Mouse (Mus musculus) 3134 (cell line): ENCODE measurements around the gene Cap2.

Experiments
- DNase-seq: peaks from one replicate; pipeline ENCODE4 v3.0.0-alpha.2; 2011; ENCODE audit warnings: low spot score; ENCODE audit not compliant: insufficient read length; ENCODE audit errors: extremely low read depth

The Cap2 gene

DNA sequence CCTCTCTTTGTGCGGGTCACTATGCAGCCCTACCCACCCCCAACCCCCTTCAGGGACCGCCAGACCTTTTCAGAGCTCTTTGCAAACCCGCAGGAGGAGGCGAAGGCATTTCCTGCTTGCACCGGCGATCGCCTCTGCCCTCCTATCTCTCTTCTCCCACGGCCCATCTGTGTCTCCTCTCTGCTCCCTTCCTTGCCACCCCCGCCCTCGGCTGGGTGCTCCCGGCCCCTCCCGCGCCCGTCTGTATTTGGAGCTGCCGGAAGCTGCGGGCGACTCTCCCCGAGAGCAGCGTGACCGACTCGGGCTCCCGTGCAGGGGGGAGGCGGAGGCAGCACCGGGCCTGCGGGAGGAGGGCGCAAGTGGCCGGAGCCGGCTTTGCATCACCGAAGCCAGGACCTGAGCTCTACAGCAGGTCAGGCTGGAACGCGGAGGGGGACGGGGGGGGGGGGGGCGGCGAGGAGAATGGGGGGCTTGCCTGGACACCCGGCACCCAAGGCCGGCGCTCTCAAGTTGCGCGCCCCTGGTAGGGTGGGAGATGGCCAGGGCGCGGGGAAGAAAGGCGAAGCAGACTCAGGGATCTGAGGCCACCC is at the start of gene Cap2:
Cap2 (plus strand) TSS at position 49 of the 590 bp plus-strand sequence.
- DNase-seq: no peak

DNA sequence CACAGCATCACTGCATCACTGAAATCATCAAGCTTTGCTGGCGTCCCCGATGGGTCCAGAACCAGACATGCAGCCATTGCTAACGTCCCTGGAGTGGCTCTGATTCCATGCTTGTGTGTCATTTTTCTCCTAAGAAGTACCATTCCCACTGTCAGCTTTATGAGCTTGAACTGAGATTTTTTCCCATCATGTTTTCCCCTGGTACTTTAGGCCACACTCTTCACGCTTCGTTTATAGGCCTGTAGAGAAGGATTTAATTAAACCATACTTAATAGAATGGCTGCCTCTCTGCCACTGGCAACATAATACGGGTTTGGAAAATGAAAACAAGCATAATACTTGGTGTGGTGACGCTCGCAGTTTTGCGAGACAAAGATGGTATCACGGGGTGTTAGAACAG is 42.1 kb upstream of the Cap2 start:
- DNase-seq: no peak

DNA sequence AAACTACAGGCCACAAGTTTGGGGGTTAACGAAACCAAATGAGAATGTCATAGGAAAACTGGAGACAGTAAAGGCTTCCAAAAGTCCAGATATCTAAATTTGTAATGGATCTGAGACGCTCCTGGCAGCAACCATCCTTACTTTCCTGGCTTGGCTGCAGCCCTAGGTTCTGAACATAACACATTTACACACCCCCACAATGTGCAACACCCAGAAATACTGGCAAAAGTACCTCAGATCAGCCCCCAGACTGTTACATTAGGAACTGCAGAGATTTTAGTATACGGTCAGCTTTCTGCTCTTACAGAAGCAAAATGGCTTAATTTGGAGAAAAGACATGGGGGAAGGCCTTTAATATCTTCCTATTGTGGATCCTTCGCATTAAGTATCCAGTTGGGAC is 39.4 kb upstream of the Cap2 start:
- DNase-seq: no peak

DNA sequence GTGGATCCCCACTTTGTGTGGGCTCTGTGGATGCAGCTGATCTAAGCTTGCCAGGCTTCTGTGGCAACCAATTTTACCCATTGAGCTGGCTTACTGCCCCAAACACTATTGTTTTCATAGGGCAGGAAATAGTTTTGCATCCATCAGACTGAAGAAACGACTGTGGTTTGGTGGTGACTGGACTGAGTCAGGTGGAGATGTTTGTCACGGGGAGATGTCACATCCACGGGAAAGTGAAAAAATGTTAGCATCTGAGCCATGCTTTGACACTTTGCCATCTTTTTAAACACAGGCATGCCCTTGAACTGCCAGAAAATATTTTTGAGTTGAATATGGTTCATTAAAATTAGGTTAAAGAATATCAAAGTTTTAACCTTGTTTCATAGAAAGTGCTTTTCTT is 37.9 kb upstream of the Cap2 start:
- DNase-seq: no peak

DNA sequence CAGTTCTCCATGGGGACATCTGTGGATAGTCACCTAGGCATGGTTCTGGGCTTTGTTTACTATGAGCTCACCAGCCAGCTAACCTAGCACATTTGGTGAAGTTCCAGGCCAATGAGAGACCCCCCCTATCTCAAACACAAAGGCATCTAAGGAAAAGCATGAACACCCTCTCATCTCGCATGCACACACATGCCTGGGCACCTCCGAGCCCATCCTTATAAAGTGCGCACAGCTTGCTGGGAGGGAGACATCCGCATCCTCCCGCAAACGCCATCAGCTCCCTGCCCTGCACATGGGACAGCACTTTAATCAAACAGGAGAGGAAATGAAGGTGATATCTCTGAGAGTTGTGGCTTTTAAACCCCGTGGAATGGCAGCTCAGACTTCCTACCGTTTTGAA is 33.4 kb upstream of the Cap2 start:
- no peak for DNase-seq

DNA sequence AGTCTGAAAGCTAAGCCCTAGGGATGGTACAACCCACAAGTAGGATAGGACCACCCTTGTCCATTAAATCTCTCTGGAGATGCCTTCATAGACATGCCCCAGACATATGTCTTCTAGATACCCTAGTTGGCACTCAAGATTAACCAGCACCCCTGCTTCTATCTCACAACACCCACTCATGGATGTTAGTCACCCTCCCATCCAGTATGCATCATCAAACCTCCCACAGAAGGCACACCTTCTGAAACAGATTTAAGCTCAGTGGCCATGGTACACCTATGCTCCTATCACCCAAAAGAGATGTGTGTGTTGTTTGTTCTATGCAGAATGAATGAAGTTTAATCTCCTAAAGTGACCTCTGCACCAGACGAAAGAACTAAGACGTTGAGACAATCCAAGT is 32.1 kb upstream of the Cap2 start:
- no peak for DNase-seq

DNA sequence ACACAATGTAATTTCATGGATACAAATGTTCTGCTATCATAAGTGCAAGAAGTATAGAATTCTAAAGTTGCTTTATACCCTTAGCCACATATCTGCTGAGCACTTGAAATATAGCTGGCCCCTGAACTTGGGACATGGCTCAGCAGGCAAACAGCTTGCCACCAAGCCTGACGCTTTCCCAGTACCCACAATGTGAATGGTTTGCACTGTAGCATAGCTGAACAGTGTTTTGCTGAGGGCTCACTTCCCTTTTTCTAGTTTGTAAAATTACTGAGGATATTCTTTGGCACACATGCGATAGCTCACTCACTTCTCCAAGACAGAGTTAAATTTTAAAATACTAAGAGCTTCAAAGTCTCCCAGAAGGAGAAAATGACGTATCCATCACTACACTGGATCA is 20.4 kb upstream of the Cap2 start:
- no peak for DNase-seq

DNA sequence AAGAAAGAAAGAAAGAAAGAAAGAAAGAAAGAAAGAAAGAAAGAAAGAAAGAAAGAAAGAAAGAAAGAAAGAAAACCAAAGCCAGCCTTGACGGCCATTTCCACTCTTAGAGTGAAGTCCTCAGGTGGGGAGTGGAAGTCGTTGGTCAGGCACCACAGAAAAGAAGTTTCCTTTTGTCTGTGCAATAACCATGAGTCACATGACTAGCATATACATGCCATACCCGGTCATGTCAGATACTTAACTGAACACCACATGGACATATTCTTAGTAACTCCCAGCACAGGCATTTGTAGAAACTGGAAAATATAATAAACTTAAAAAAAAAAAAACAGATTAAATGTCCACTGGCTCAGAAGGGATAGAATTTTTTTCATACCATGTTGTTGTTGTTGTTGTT is 16.0 kb upstream of the Cap2 start:
- DNase-seq: no peak

DNA sequence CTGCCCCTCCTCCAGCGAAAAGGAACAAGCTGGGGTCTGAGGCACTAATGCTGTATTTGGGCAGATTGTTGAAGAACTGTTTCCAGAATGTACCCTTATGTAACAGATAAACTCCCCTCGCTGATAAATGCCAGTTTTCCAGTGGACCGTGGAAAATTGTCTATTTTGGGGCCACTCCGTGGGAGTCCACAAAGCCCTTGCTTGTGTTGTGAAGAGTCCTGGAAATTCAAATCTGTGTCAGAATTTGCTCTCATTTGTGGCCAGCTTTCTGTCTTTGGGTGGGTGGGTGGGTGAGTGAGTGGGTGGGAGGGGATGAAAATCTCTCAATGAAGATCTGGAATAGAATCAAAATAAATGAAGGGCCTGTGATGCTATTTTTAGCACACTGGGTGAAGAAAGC is 13.5 kb upstream of the Cap2 start:
- DNase-seq: no peak

DNA sequence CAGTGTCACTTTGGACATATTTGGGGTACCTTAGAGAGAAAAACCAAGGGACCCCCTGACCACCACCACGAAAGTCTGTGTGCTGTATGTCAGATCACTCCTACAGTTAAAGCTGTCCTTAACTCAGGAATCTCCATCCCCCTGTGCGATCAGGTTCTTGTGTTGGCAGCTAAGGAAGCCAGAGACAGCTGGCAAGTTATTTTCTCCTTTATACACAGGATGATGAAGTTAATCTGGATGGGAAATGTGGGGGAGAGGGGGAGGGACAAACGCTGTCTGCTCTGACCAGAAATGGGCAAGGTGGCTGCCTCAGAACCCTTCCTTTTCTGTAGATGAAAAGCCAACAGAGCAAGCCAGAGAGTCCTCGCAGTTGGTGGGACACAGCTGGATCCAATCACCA is 11.0 kb upstream of the Cap2 start:
- no peak for DNase-seq

DNA sequence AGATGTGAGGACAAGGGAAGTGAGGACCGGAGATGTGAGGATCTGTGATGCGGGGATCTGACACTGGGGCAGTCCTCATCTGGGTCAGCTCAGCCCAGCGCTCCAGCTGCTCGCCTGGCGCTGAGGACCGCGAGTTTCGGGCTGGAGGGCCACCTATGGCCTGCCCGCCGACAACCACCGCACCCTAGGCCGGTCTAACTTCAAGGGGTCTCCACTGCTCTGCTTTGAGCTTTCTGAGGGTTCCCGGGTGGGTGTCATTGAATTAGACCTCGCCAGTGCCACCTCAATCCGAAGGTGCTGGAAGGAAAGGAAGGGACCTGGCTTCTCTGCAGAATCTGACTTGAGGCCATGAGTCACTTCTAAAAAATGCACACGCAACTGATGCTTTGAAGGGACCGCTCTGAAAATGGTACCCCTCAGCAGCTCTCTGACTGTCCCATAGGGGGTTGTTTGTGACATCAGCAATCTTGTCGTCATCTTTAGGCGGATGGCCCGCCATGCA is 793 bp downstream of the Cap2 start:
- no peak for DNase-seq

DNA sequence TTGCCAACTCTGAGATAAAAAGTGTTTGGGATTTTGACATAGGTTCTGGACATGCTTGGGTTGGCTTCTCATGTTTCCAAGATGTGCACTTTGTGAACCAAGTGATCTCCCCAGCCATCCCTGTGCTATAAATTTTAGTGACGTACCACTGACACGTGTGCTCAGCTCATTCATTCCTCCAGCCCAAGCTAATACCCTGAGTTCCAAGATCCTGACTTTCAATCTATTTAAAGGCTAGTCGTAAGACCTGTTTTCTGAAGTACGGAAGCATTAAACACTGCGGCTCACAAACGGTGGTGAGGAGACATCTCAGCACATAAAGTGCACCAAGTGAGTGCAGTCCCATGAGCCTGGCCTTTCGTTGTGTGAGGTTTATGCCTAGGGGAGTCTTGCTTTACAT is 6.3 kb downstream of the Cap2 start:
- DNase-seq: no peak

DNA sequence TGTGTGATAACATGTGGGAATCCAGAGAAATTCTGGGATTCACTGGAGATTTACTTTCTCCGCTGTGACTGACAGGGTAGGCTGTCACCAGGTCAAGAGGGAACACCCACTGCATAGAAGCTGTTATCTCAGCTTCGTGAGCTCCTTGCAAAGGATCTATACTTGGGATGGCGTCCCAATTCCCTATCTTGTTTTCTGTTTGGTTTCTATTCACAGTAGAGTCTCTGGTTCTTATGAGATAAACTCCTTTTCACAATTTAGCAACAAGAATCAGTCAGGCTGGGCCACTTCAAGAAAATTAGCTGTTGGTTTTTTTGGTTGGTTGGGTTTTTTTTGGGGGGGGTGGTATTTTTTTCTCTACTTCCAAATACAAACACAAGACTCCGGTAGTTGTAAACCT is 7.2 kb downstream of the Cap2 start:
- no peak for DNase-seq

DNA sequence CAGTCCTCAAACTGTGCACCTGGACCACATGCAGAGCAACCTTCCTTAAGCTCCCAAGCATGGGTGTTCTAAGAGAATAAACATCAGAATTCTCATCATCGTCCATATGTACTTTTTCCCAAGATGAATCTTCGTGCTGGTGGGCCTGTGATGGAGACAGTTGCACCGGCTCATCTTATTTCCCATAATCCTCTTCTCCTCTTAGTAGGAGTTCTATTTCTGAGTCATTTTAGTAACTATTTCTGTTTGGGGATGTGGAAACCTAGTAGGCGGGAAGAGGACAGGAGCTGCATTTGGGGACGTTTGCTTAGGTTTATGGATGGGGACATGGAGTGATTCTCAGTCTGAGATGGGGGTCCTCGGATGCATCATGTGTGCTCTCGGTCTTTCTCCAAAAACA is 8.8 kb downstream of the Cap2 start:
- no peak for DNase-seq

DNA sequence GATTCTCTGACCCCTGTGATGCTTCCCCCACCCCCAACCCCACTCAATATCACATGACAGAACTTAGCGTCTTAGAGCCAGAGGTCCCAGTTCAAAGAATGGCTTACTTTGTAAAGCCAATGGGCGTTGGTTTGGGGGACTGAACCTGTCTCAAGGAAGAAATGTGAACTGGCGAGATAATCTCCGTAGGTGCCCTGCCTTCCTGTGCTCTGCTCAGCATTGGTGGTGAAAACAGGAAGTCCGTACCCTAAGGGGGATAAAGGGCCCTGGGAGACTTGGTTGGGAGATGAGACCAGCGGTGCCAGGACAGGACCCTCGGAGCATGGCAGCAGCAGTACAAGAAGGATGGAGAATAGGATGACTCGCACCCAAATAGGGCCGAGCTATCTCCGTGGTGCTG is 12.8 kb downstream of the Cap2 start:
- DNase-seq: no peak

DNA sequence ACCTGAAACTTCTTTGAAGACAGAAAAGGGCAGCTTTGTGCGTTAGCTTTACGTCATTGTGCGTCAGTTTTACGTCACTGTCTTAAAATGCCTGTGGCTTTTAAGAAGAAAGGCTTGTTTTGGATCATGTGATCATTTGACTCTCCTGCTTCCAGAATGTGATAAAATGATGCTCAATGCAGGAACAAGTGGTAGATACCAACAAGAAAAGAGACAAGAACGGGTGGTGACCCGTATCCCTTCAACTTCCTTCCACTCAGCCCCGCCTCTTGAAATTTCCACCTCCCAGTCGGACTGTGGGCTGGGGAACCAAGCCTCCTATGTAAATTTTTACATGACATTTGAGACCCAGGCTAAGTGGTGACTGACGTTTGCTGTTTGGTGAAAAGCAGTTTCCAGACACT is 13.5 kb downstream of the Cap2 start:
- DNase-seq: no peak

DNA sequence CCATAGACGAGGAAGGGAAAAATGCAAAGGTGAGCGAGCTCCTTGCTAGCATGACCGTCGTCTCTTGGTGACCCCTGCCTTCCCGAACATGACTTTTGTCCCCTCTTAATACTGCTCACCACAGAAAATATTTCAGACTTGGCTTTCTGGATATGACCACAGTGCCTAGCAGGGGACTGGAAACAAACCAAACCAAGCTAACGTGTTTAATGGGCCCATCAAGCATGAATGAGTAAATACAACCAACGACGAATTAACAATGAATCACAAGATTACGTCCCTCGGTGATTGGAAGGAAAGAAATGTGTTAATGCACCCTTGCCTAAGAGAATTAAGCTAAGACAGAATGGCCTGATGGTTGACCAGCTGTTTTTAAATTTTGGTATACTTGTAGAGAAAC is 13.9 kb downstream of the Cap2 start:
- no peak for DNase-seq

DNA sequence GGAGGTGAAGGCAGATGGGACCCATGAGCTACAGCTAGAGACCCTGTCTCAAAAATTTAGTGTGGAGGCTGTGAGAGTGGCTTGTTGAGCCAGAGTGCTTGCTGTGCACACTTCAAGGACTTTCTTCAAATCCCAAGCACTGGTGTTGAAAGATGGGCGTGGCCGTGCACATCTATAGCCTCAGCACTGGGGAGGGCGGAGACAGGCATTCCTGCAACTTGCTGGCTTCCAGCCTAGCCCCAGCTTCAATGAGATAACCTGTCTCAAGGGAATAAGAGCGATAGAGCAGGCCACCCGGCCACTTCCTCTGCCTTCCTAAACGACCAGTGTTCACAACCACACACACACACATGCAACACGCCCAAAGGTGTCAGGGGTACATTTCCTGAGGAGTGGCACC is 14.5 kb downstream of the Cap2 start:
- DNase-seq: no peak

DNA sequence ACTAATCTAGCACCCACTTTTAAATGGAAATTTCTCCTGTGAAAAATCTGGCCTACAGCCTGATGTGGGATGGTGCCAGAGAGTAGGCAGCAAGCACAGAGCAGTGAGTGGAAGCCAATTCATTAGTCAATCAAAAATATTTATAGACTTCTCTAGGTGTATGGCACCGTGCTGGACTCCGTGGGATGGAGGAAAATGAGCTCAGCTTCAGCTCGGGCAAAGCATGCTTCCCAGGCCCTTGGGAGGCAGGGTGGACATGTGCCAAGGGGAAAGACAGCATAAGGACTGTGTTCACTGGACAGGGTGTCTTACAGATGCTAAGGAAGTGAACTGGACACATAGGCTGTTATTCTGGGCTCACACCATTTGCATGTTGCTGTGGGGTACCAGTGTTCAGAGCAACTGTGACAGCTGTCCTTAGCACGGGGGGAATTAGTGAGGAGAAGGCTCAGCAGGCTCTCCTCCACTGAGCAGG is 15.6 kb downstream of the Cap2 start:
- DNase-seq: no peak

DNA sequence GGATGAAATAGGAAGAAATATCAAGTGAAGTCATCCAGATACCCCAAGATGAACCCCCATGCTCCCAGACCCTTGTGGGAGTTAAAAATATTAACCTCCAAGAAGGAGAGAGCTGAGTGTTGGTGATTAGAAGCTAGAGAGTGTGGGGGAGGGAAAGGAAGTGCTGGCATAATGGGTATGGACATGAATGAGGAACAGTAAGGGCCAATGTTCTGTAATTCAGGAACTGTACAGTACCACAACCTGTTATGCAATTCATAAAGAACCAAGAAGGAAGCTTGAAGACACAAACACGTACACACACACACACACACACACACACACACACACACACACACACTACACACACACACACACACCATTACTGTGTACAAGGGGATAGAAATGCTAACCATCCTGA is 19.8 kb downstream of the Cap2 start:
- no peak for DNase-seq

DNA sequence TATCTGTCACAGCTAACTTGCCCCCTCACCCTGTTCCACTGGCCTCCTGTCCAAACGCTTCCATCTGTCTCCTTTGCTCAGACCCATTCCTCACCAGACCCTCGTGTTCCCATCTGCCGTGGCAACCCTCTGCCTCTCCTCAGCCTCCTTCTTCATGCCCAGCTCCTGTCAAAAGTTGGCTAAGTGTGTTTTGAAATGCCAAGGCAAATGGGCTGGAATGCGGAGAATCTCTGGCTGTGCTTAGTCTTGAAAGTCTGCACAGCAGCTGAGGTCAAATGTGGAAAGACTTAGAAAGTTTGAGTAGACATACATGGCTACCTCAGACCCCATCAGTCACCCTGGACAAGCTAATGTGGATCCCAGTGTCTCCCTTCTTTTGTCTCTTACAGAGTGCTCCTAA is 21.1 kb downstream of the Cap2 start:
- no peak for DNase-seq

DNA sequence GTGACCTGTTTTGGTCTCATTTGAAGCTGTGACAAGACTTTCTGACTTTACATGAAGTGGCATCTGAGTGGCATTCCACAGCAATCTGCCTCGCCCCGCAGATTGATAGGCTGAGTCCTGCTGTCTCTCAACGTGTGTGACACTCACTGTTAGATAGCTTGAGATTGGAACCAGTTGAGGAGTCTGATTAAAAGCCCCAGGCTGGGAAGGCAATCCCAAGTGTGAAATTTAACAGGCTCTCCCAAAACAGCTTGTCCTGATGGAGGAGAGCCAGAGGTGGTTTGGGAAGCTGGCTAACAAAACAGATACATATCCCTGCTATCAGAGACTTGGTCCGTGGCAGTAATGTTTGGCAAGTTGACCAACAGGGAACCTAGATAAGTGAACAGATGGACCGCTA is 21.6 kb downstream of the Cap2 start:
- DNase-seq: no peak

DNA sequence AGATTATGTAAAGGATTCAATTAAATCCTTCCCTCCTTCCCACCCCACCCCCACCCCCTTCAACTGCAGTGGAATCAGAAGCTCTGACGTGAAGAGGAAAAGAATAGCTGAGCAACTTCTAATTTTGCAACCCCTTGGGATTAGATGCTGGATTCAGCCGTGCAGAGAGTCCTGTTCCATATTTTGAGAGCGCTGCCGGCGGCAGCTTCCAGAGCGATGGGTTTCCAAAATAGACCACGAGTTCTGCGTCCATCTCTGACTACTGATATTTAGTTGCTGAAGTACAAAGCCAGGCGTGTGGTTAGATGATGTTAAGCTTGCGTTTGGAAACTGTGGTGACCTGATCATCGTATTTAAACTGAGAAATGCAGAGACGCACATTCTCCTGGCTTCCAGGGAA is 22.1 kb downstream of the Cap2 start:
- DNase-seq: no peak
